Mouse (Mus musculus) liver, embryonic 13.5 days (tissue): ENCODE data around the gene Izumo1r. TPM values are rescaled to one million over a fixed set of nuclear protein-coding genes. Genes with fewer than 3 reads are reported as not detected.

Experiments
- ATAC-seq: fragments of 200-750 bp; cut with Nextera tagmentation; 2 replicates; pipeline ENCODE4 v1.8.0; 2017; ENCODE audit warnings: low read depth, mild to moderate bottlenecking, moderate number of reproducible peaks, moderate library complexity
- DNase-seq: peaks from one replicate; pipeline ENCODE4 v3.0.0; 2022
- H3K27ac ChIP-seq: fragments of 300-500 bp; sonication (generic); 2 replicates; pipeline ENCODE4 v1.5.1; 2015; ENCODE audit warnings: moderate library complexity, mild to moderate bottlenecking, inconsistent platforms
- H3K27me3 ChIP-seq: fragments of 300-500 bp; sonication (generic); 2 replicates; pipeline ENCODE4 v1.6.1; 2015; ENCODE audit warnings: mild to moderate bottlenecking, inconsistent platforms
- H3K36me3 ChIP-seq: fragments of 300-500 bp; sonication (generic); 2 replicates; pipeline ENCODE4 v1.6.1; 2015; ENCODE audit warnings: mild to moderate bottlenecking, inconsistent platforms
- H3K4me1 ChIP-seq: fragments of 300-500 bp; sonication (generic); replicated peaks from 2 replicates; pipeline ENCODE4 v1.6.1; 2015; ENCODE audit warnings: inconsistent platforms
- H3K4me2 ChIP-seq: fragments of 300-500 bp; sonication (generic); 2 replicates; pipeline ENCODE4 v1.6.1; 2015; ENCODE audit warnings: inconsistent platforms, mild to moderate bottlenecking, moderate library complexity
- H3K4me3 ChIP-seq: fragments of 300-500 bp; sonication (generic); replicated peaks from 2 replicates; pipeline ENCODE4 v1.5.1; 2015; ENCODE audit warnings: mild to moderate bottlenecking, inconsistent platforms
- H3K9ac ChIP-seq: fragments of 300-500 bp; sonication (generic); 2 replicates; pipeline ENCODE4 v1.6.1; 2015; ENCODE audit warnings: mild to moderate bottlenecking, inconsistent platforms
- H3K9me3 ChIP-seq: fragments of 300-500 bp; sonication (generic); replicated peaks from 2 replicates; pipeline ENCODE4 v1.6.1; 2016; ENCODE audit warnings: inconsistent platforms
- WGBS: fragments of 180-500 bp; shearing (Covaris S2); methylation state at CpG from one replicate; pipeline ENCODE4 v1.1.7; 2015; ENCODE audit not compliant: insufficient replicate concordance; 5-methylcytosine and 5-hydroxymethylcytosine counted together
- polyA plus RNA-seq: library from polyadenylated mRNA; unstranded; fragments of >200 nt; fragmentation: Nextera tagmentation; extraction: Ambion mirVana; gene quantifications from 2 replicates; pipeline ENCODE4 v1.2.1, GENCODE M21; 2015

Izumo1r gene
- polyA plus RNA-seq, 1 experiment from 2014 or later, result not detected

DNA sequence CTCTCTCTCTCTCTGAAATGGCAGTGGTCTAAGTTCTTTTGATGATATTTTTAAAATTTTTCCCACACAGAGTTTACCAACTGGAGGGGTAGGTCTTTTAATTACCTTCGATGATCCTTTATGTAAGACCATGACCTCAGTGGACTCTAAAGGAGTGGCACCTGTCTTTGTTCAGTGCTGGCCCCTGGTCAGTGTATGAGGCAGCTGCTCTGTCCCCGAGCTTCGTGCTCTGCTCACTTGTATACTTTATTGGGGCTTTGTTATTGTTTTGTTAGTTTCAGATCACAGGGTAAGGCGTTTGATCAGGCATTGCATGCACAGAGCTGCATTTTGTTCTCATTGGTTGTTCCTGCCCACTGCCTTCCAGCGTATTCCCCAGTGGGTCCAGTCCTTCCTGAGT, 63.8 kb downstream of the Izumo1r start:
- Histone ChIP-seq H3K4me1 (no peaks in the 10 kb centered on the region), H3K4me2 (no peak overlapping the region), H3K27me3 (no peaks in the 10 kb centered on the region), H3K9ac (no peak overlapping the region), H3K9me3 (no peaks in the 10 kb centered on the region), H3K36me3 (peaks cover 21% of the 10 kb centered on the region), H3K4me3 (no peak overlapping the region), H3K27ac (no peak overlapping the region)
- WGBS, result 83% methylated on average over 5 of the region's 5 CpGs
- DNase-seq (no peak), ATAC-seq (no peak)

DNA sequence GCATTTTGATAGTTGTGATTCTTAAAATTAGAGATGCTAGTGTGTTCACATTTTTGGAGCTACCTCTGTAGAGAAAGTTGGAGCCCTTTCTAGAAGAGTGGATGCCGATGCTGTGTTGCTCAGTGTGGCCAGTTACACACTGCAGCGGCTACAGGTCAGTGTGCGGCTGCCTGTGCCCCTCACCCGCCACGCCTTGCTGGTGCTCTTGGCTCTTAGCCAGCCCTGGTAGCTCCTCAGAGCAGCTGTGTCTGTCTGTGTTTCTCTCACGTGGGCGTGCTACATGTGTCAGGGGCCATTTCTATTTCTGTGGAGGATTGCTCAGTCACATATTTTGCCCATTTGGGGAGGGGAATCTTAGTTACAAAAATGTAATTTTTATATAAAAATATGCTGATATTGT, 64.2 kb downstream of the Izumo1r start:
- 72% methylated on average over 7 of the region's 7 CpGs for WGBS
- no peaks in the 10 kb centered on the region for H3K27me3 ChIP-seq
- ATAC-seq (no peak), DNase-seq (no peak)
- H3K4me1 ChIP-seq, result no peaks in the 10 kb centered on the region
- no peak overlapping the region for H3K4me3 ChIP-seq
- H3K36me3 ChIP-seq, result peaks cover 26% of the 10 kb centered on the region
- H3K9ac ChIP-seq, result no peak overlapping the region
- no peak overlapping the region for H3K27ac ChIP-seq
- H3K9me3 ChIP-seq, result no peaks in the 10 kb centered on the region
- H3K4me2 ChIP-seq, result no peak overlapping the region

Other genes starting within 250 kb of the Izumo1r start
- gene Piwil4, start 163.2 kb downstream of the Izumo1r start, polyA plus RNA-seq, result 0.07 and 0.09 TPM in 2 replicates
- 0.64 and 0.69 TPM in 2 replicates for gene Fut4, start 151.6 kb downstream of the Izumo1r start, polyA plus RNA-seq
- gene 1700012B09Rik, start 132.9 kb downstream of the Izumo1r start, polyA plus RNA-seq, result not detected in 2 replicates
- gene Mre11a, start 119.3 kb downstream of the Izumo1r start, polyA plus RNA-seq, result 22.6 and 27.6 TPM in 2 replicates
- gene Ankrd49, start 119.1 kb downstream of the Izumo1r start, polyA plus RNA-seq, result 36.2 and 42.2 TPM in 2 replicates
- 0.05 and 0.06 TPM in 2 replicates for gene Gpr83, start 43.7 kb downstream of the Izumo1r start, polyA plus RNA-seq
- 7.9 and 8.0 TPM in 2 replicates for gene Panx1, start 141.5 kb upstream of the Izumo1r start, polyA plus RNA-seq
- gene Hephl1, start 208.2 kb upstream of the Izumo1r start, polyA plus RNA-seq, result not detected in 2 replicates